16 mouse cellular contexts compared by ENCODE assay signal in the genomic region with DNA sequence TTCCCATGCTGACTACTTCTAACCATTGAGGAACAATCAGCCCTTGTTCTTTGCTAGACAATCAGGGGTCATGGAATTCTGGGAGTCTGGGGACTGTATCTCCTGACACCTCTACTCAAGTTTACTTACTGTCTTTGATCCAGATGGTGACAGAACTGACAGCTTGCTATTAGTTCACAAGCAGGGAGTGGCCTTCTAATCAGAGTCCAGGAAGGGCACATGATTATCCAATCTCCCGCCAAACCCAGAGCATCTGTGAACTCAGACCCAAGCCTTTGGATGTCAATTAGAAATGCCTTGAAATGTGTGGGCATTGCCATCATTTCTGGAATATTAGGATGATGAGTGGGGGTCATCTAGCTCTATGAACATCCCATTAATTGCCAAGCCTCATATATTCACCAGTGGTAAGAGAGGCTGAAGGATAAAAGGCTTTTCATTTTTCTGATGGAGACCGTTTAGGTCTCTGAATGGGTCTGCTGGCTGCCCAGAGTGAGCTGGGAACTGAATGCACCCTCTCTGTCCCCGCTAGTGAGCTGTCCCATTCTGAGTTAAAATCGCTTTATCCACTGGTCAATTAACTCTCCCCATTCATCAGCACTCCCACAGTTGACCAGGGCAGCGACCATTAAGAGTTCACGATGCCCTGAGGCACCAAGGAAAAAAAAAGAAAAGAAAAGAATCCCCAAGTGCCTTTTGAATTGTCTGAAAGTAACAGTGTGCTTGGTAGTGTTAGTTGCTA. TPM values are rescaled to one million over a fixed set of nuclear protein-coding genes. Genes with fewer than 3 reads are reported as not detected.
DNase-seq lines count a peak whose midpoint lies in the region; ATAC-seq lines count a peak whose summit lies in the region.
"Had no signal": no experiment of that assay in that cellular context is flagged by ENCODE, and none has a peak within 500 bp of the region (broad histone marks: within the 10 kb centered on the region; RNA-seq: fewer than 3 reads in every experiment).

No protein-coding gene starts in this region.

- no peak overlapping the region for H3K9ac ChIP-seq in kidney, embryonic 15.5 days
- H3K9ac ChIP-seq: midbrain, embryonic 15.5 days had no signal

- peak; percentile 61; the same call in 1 of the 2 replicates for ATAC-seq in kidney, embryonic 15.5 days (replicated peaks; ENCODE audit: low FRiP score)
- ATAC-seq in erythroid progenitor cell, adult 5-6 weeks (replicated peaks; ENCODE audit: low FRiP score, poor library complexity, severe bottlenecking), result peak; percentile 52
- ATAC-seq: hindbrain, postnatal 0 days; midbrain, embryonic 15.5 days had no signal

- peaks cover 33% of the 10 kb centered on the region for H3K4me1 ChIP-seq in kidney, embryonic 15.5 days

- no peaks in the 10 kb centered on the region for H3K9me3 ChIP-seq in kidney, embryonic 15.5 days (replicated peaks)
- H3K9me3 ChIP-seq: midbrain, embryonic 15.5 days had no signal

- DNase-seq in kidney, adult 9 months, result no peak
- DNase-seq in embryo, embryonic 10.5 days (ENCODE audit: low spot score), result peak; percentile 53
- DNase-seq in retina, embryonic 14.5 days (ENCODE audit: low spot score), result peak; percentile 63
- no peak for DNase-seq in layer of hippocampus, adult 9-11 months
- DNase-seq in frontal cortex, postnatal 25 days (ENCODE audit: low spot score in 2 of 2), result no peak
- DNase-seq: cerebellum, postnatal 14 days; heart, postnatal 4 days; kidney, postnatal 10 days; lung, postnatal 10 days; spleen, adult 18-20 months; thymus, adult 2 months had no signal

- H3K4me2 ChIP-seq in kidney, embryonic 15.5 days, result no peak overlapping the region
- H3K4me2 ChIP-seq: midbrain, embryonic 15.5 days had no signal

- H3K4me3 ChIP-seq in kidney, embryonic 15.5 days (replicated peaks), result no peak overlapping the region
- H3K4me3 ChIP-seq: midbrain, embryonic 15.5 days had no signal

- H3K36me3 ChIP-seq in kidney, embryonic 15.5 days, result no peaks in the 10 kb centered on the region
- H3K36me3 ChIP-seq: midbrain, embryonic 15.5 days had no signal

- WGBS in kidney, embryonic 15.5 days, result 21% methylated on average over 6 of the region's 6 CpGs

- no peak overlapping the region for H3K27ac ChIP-seq in kidney, embryonic 15.5 days
- H3K27ac ChIP-seq: hindbrain, postnatal 0 days; midbrain, embryonic 15.5 days had no signal

- H3K27me3 ChIP-seq in kidney, embryonic 15.5 days, result no peaks in the 10 kb centered on the region
- H3K27me3 ChIP-seq: midbrain, embryonic 15.5 days had no signal

RNA-seq across cellular contexts. Expression of a gene that starts 58.7 kb away (rescaled TPM):
- polyA plus RNA-seq in kidney, embryonic 15.5 days (2015; fragmentation: Nextera tagmentation; extraction: Ambion mirVana), result 19.6 and 23.5 TPM in 2 replicates
- total RNA-seq in erythroid progenitor cell, adult 5-6 weeks (2015; ENCODE audit: low replicate concordance), result 31.0 and 61.6 TPM in 2 replicates
- total RNA-seq in erythroid progenitor cell, adult 5-6 weeks (2017; ENCODE audit: low replicate concordance), result 52.2 and 109 TPM in 2 replicates

RNA-seq across cellular contexts. Expression of a gene that starts 59.6 kb away (rescaled TPM):
- 6.6 and 11.1 TPM in 2 replicates for polyA plus RNA-seq in kidney, embryonic 15.5 days (2015; fragmentation: Nextera tagmentation; extraction: Ambion mirVana)
- not detected in 2 replicates for total RNA-seq in erythroid progenitor cell, adult 5-6 weeks (2015; ENCODE audit: low replicate concordance)
- total RNA-seq in erythroid progenitor cell, adult 5-6 weeks (2017; ENCODE audit: low replicate concordance), result 1.5 TPM in 1 of 2 replicates, not detected in the other
- total RNA-seq: megakaryocyte, adult 5-6 weeks had no signal

Comparison
In these comparisons a context has a peak if more than half of its experiments do, and no peak if none do; other contexts are left out.
1. DNase-seq: peak in embryo, embryonic 10.5 days (single experiment) and retina, embryonic 14.5 days (single experiment); none in kidney, adult 9 months (single experiment), layer of hippocampus, adult 9-11 months (single experiment) and frontal cortex, postnatal 25 days (0 of 2).